Mouse (Mus musculus) G1E (cell line): Measurements from ENCODE around the gene Gpkow.

Experiments used
- CTCF ChIP-seq: IDR thresholded peaks from 2 replicates; pipeline ENCODE4 v1.5.1; 2012; ENCODE audit warnings: low read depth, low read length, inconsistent platforms, mixed read lengths
- GATA1 ChIP-seq: IDR thresholded peaks from 2 replicates; pipeline ENCODE4 v1.6.1; 2012; ENCODE audit warnings: borderline replicate concordance, low read length, inconsistent platforms, mixed read lengths

GRCm38 (mm10) chrX:7739336-7740081 is 42.6 kb downstream of the Gpkow start:
- TF ChIP-seq CTCF = no peak
- TF ChIP-seq GATA1 = no peak
